Mouse (Mus musculus) midbrain, embryonic 10.5 days (tissue): ENCODE measurements around the gene Mindy2. TPM values are rescaled to one million over a fixed set of nuclear protein-coding genes. Genes with fewer than 3 reads are reported as not detected.

ENCODE experiments used
- DNase-seq: peaks from one replicate; pipeline ENCODE4 v3.0.0-alpha.2; 2017; ENCODE audit warnings: low spot score
- H3K27ac ChIP-seq: fragments of 300-500 bp; sonication (generic); replicated peaks from 2 replicates; pipeline ENCODE4 v1.5.1; 2016; ENCODE audit warnings: mild to moderate bottlenecking
- H3K27me3 ChIP-seq: fragments of 300-500 bp; sonication (generic); 2 replicates; pipeline ENCODE4 v1.6.1; 2016; ENCODE audit warnings: low read depth, mild to moderate bottlenecking; ENCODE audit not compliant: poor library complexity, severe bottlenecking
- H3K36me3 ChIP-seq: fragments of 300-500 bp; sonication (generic); 2 replicates; pipeline ENCODE4 v1.6.1; 2016; ENCODE audit warnings: mild to moderate bottlenecking, moderate library complexity
- H3K4me1 ChIP-seq: fragments of 300-500 bp; sonication (generic); 2 replicates; pipeline ENCODE4 v1.6.1; 2016
- H3K4me3 ChIP-seq: fragments of 300-500 bp; sonication (generic); 2 replicates; pipeline ENCODE4 v1.5.1; 2016; ENCODE audit warnings: mild to moderate bottlenecking, moderate library complexity
- H3K9me3 ChIP-seq: fragments of 300-500 bp; sonication (generic); replicated peaks from 2 replicates; pipeline ENCODE4 v1.6.1; 2016; ENCODE audit warnings: mild to moderate bottlenecking
- WGBS: fragments of 180-500 bp; shearing (Covaris S2); methylation state at CpG from one replicate; pipeline ENCODE4 v1.1.7; 2016; 5-methylcytosine and 5-hydroxymethylcytosine counted together
- polyA plus RNA-seq: library from polyadenylated mRNA; unstranded; fragments of >200 nt; fragmentation: Nextera tagmentation; extraction: Ambion mirVana; gene quantifications from 2 replicates; pipeline ENCODE4 v1.2.1, GENCODE M21; 2016

The Mindy2 gene
- polyA plus RNA-seq, 1 experiment from 2014 or later: 5.0 TPM

GRCm38 (mm10) chr9:70656130-70657007 is 605 bp downstream of the Mindy2 start, which contains the start of gene Gm10642:
TSS of gene Gm10642 (plus strand) at chr9:70656251.
- Histone ChIP-seq H3K4me1 (peaks cover 28% of the 10 kb centered on the region), H3K27ac (peak within 1 kb of the TSS; percentile 92), H3K27me3 (no peaks in the 10 kb centered on the region), H3K36me3 (no peaks in the 10 kb centered on the region), H3K9me3 (no peaks in the 10 kb centered on the region), H3K4me3 (peak within 1 kb of the TSS; percentile 91)
- DNase-seq: no peak
- under 1% methylated on average over 69 of the region's 72 CpGs for WGBS

- no peak for DNase-seq
- Histone ChIP-seq H3K27me3 (no peaks in the 10 kb centered on the region), H3K36me3 (no peaks in the 10 kb centered on the region), H3K4me1 (peaks cover 28% of the 10 kb centered on the region), H3K27ac (no peak overlapping the region), H3K9me3 (no peaks in the 10 kb centered on the region), H3K4me3 (peak overlapping the region; percentile 91)
- WGBS: 38% methylated on average over 2 of the region's 2 CpGs
Measured at GRCm38 (mm10) chr9:70655764-70656129, 1.2 kb downstream of the Mindy2 start.

DNA sequence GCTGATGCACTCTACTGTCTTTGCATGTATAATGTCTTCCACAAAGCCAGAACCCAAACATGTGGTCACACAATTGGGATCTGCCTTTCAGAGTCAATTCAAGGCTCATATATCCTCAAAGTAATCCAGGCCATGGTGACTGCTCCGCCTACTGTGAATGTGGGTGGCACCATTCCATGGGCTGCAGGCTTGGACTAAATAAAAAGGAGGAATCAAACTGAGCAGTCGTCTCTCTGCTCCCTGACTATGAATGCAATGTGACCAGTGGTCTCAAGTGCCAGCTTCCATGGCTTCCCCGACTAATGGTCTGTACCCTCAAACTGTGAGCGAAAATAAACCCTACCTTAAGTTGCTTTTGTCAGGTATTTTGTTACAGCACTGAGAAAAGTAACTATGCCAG is 2.5 kb downstream of the Mindy2 start:
- no peaks in the 10 kb centered on the region for H3K36me3 ChIP-seq
- H3K4me1 ChIP-seq: peaks cover 28% of the 10 kb centered on the region
- no peaks in the 10 kb centered on the region for H3K9me3 ChIP-seq
- peak overlapping the region; percentile 11; the same call in 1 of the 2 replicates for H3K4me3 ChIP-seq
- H3K27me3 ChIP-seq: no peaks in the 10 kb centered on the region
- DNase-seq: no peak
- H3K27ac ChIP-seq: no peak overlapping the region
- WGBS: 71% methylated on average over 4 of the region's 4 CpGs

- WGBS: 84% methylated on average over 2 of the region's 2 CpGs
- 0 out of 2 replicates have a peak overlapping the region, but pooled peaks have one; percentile 11 for H3K4me3 ChIP-seq
- no peak overlapping the region for H3K27ac ChIP-seq
- H3K36me3 ChIP-seq: no peaks in the 10 kb centered on the region
- H3K27me3 ChIP-seq: no peaks in the 10 kb centered on the region
- no peaks in the 10 kb centered on the region for H3K9me3 ChIP-seq
- DNase-seq: no peak
- H3K4me1 ChIP-seq: peaks cover 28% of the 10 kb centered on the region
Measured at GRCm38 (mm10) chr9:70653875-70654274, 3.1 kb downstream of the Mindy2 start.

DNA sequence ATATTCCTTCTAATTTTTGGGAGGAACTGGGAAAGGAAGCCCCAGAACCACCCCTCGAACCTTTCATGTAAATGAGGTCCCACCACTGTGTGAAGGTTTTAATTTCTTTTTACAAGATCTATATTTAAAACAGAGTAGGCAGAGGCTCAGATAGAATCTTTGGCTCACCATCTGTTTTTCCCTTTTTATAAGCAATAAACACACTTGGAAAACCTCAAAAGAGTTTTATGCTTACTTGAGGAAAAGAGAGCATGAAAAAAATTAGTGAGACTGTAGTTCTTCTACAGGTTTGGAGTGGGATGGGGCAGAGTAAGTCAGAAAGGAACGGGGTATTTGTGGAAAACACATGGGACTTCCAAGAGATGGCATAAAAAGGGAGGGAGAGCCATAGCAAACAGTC is 4.8 kb downstream of the Mindy2 start:
- Histone ChIP-seq H3K9me3 (no peaks in the 10 kb centered on the region), H3K4me1 (peaks cover 25% of the 10 kb centered on the region), H3K27ac (no peak overlapping the region), H3K27me3 (no peaks in the 10 kb centered on the region), H3K36me3 (no peaks in the 10 kb centered on the region), H3K4me3 (no peak overlapping the region)
- 76% methylated on average over 2 of the region's 2 CpGs for WGBS
- no peak for DNase-seq

DNA sequence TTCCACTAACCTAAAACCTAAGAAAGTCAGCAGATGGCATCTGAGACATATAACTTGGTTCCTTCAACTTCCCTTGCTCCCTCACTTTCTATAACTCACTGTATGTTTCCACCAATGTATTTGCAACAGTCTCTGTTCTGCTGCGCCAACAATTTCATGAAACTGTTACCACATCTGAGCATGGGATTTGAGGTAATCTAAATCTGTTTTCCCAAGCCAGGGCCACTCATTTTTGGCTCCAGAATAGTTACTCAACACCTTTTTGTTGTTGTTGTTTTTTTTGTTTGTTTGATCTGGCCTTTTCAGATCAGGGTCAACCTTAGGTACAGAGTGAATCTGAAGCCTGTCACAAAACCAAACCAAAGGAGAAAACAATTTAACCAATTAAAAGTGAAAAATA is 6.0 kb downstream of the Mindy2 start:
- no peaks in the 10 kb centered on the region for H3K27me3 ChIP-seq
- no peak for DNase-seq
- WGBS: 93% methylated on average over 1 of the region's 1 CpGs
- no peaks in the 10 kb centered on the region for H3K36me3 ChIP-seq
- H3K4me3 ChIP-seq: no peak overlapping the region
- no peaks in the 10 kb centered on the region for H3K9me3 ChIP-seq
- H3K4me1 ChIP-seq: peaks cover 19% of the 10 kb centered on the region
- no peak overlapping the region for H3K27ac ChIP-seq

GRCm38 (mm10) chr9:70650260-70650659 is 6.7 kb downstream of the Mindy2 start:
- DNase-seq: no peak
- Histone ChIP-seq H3K36me3 (no peaks in the 10 kb centered on the region), H3K27me3 (no peaks in the 10 kb centered on the region), H3K4me3 (no peak overlapping the region), H3K4me1 (peaks cover 12% of the 10 kb centered on the region), H3K27ac (no peak overlapping the region), H3K9me3 (no peaks in the 10 kb centered on the region)
- WGBS: 94% methylated on average over 2 of the region's 2 CpGs

GRCm38 (mm10) chr9:70636748-70637147 is 20.2 kb downstream of the Mindy2 start:
- 86% methylated on average over 2 of the region's 2 CpGs for WGBS
- H3K4me3 ChIP-seq: no peak overlapping the region
- H3K27ac ChIP-seq: no peak overlapping the region

GRCm38 (mm10) chr9:70631665-70632064 is 25.3 kb downstream of the Mindy2 start:
- DNase-seq: no peak
- Histone ChIP-seq H3K4me3 (no peak overlapping the region), H3K4me1 (no peaks in the 10 kb centered on the region), H3K27me3 (no peaks in the 10 kb centered on the region), H3K9me3 (no peaks in the 10 kb centered on the region), H3K27ac (no peak overlapping the region), H3K36me3 (no peaks in the 10 kb centered on the region)
- 39% methylated on average over 5 of the region's 5 CpGs for WGBS

More at GRCm38 (mm10) chr9:70636748-70637147, 20.2 kb downstream of the Mindy2 start:
- H3K27me3 ChIP-seq: no peaks in the 10 kb centered on the region
- no peaks in the 10 kb centered on the region for H3K4me1 ChIP-seq
- no peaks in the 10 kb centered on the region for H3K9me3 ChIP-seq
- no peaks in the 10 kb centered on the region for H3K36me3 ChIP-seq
- DNase-seq: no peak

DNA sequence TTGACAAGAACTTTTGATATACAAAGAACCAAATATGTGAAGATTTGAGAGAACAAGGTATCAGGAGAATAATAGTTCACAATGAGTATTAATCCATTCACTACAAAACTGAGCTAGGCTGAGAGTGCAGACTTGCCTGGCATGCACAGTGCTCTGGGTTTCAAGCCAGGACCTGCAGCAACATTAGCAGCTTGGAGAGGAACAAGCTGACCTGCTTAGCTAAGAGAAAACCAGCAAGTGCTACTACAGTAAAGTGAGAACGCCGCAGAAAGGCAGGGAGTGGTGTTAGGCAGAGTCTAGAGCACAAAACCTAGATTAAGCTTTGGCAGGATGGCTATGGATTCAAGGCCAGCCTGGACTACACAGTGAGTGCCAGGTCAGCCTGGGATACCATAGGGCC is 27.3 kb downstream of the Mindy2 start:
- Histone ChIP-seq H3K4me1 (no peaks in the 10 kb centered on the region), H3K9me3 (no peaks in the 10 kb centered on the region), H3K36me3 (no peaks in the 10 kb centered on the region), H3K4me3 (no peak overlapping the region), H3K27ac (no peak overlapping the region), H3K27me3 (no peaks in the 10 kb centered on the region)
- 91% methylated on average over 2 of the region's 2 CpGs for WGBS
- DNase-seq: no peak

GRCm38 (mm10) chr9:70611026-70611673 is 45.8 kb downstream of the Mindy2 start:
- H3K9me3 ChIP-seq: no peaks in the 10 kb centered on the region
- no peaks in the 10 kb centered on the region for H3K27me3 ChIP-seq
- H3K36me3 ChIP-seq: peaks cover 36% of the 10 kb centered on the region
- 86% methylated on average over 3 of the region's 3 CpGs for WGBS
- no peak for DNase-seq
- no peak overlapping the region for H3K4me3 ChIP-seq
- no peaks in the 10 kb centered on the region for H3K4me1 ChIP-seq
- H3K27ac ChIP-seq: no peak overlapping the region

DNA sequence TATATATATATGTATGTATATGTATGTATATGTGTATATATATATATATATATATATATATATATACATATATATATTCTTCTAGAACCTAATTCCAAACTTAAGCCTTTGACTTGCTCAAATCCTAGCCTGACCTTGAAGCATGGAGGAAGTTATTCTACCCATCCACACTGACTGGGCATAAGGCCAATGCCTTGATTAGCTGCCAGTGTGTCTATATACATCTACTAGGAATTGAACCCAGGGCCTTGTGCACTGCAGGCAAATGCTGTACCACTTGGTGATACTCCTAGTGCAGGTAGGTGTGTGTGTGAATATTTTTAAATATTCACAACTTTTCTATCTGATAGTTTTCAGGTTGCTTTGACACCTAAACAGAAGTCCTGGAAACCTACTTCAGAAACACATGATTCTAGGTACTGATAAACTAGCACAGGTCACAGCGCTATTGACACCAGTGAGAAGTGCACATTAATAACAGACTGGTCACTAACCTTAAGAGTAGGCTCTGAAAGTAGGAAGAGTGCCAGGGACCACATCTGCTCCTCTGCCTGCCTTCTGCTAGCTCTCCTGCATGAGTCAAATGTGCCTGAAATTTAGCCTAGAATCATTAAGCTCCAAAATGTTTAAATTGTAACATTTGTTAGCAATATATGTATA is 54.7 kb downstream of the Mindy2 start:
- H3K4me1 ChIP-seq: no peaks in the 10 kb centered on the region
- DNase-seq: no peak
- peaks cover 29% of the 10 kb centered on the region for H3K36me3 ChIP-seq
- H3K27ac ChIP-seq: no peak overlapping the region
- WGBS: 86% methylated on average over 1 of the region's 1 CpGs
- no peaks in the 10 kb centered on the region for H3K27me3 ChIP-seq
- H3K9me3 ChIP-seq: no peaks in the 10 kb centered on the region
- no peak overlapping the region for H3K4me3 ChIP-seq

- 94% methylated on average over 2 of the region's 2 CpGs for WGBS
- no peak overlapping the region for H3K4me3 ChIP-seq
- DNase-seq: no peak
- no peak overlapping the region for H3K27ac ChIP-seq
- H3K9me3 ChIP-seq: no peaks in the 10 kb centered on the region
- H3K4me1 ChIP-seq: no peaks in the 10 kb centered on the region
- H3K27me3 ChIP-seq: no peaks in the 10 kb centered on the region
- H3K36me3 ChIP-seq: peaks cover 43% of the 10 kb centered on the region
Measured at GRCm38 (mm10) chr9:70598271-70598670, 58.7 kb downstream of the Mindy2 start.
